Mouse (Mus musculus) neural tube, embryonic 12.5 days (tissue): ENCODE data around the gene Pak4. TPM values are rescaled to one million over a fixed set of nuclear protein-coding genes. Genes with fewer than 3 reads are reported as not detected.
A peak's percentile ranks its signal among the peaks of the same experiment; 100 is the strongest.
"Not testable (repeated sequence)": the region's sequence is repeated elsewhere in the genome, so short reads cannot be mapped to it uniquely, and the experiment has no call there.

Source experiments
- ATAC-seq: fragments of 200-750 bp; cut with Nextera tagmentation; 2 replicates; pipeline ENCODE4 v1.8.0; 2017; ENCODE audit warnings: low read depth, mild to moderate bottlenecking, moderate TSS enrichment, moderate library complexity; ENCODE audit not compliant: low FRiP score
- H3K27ac ChIP-seq: fragments of 300-500 bp; sonication (generic); 2 replicates; pipeline ENCODE4 v1.5.1; 2016
- H3K27me3 ChIP-seq: fragments of 300-500 bp; sonication (generic); replicated peaks from 2 replicates; pipeline ENCODE4 v1.6.1; 2016; ENCODE audit warnings: mild to moderate bottlenecking
- H3K36me3 ChIP-seq: fragments of 300-500 bp; sonication (generic); 2 replicates; pipeline ENCODE4 v1.6.1; 2016; ENCODE audit warnings: mild to moderate bottlenecking
- H3K4me1 ChIP-seq: fragments of 300-500 bp; sonication (generic); 2 replicates; pipeline ENCODE4 v1.6.1; 2016
- H3K4me2 ChIP-seq: fragments of 300-500 bp; sonication (generic); replicated peaks from 2 replicates; pipeline ENCODE4 v1.6.1; 2016; ENCODE audit warnings: mild to moderate bottlenecking
- H3K4me3 ChIP-seq: fragments of 300-500 bp; sonication (generic); 2 replicates; pipeline ENCODE4 v1.5.1; 2016
- H3K9ac ChIP-seq: fragments of 300-500 bp; sonication (generic); 2 replicates; pipeline ENCODE4 v1.6.1; 2016; ENCODE audit warnings: mild to moderate bottlenecking
- H3K9me3 ChIP-seq: fragments of 300-500 bp; sonication (generic); 2 replicates; pipeline ENCODE4 v1.6.1; 2016; ENCODE audit warnings: mild to moderate bottlenecking
- WGBS: fragments of 180-500 bp; shearing (Covaris S2); methylation state at CpG from one replicate; pipeline ENCODE4 v1.1.7; 2016; 5-methylcytosine and 5-hydroxymethylcytosine counted together
- microRNA-seq: library from miRNA; unstranded; fragments of <30 nt; microRNA quantifications from one replicate; pipeline ENCODE4, GENCODE M21; 2017
- polyA plus RNA-seq: library from polyadenylated mRNA; unstranded; fragments of >200 nt; fragmentation: Nextera tagmentation; extraction: Ambion mirVana; gene quantifications from 2 replicates; pipeline ENCODE4 v1.2.1, GENCODE M21; 2016

The Pak4 gene
- polyA plus RNA-seq, 1 experiment from 2014 or later, result 29.3 TPM

- no peak overlapping the region for H3K4me2 ChIP-seq
- H3K27me3 ChIP-seq, result no peaks in the 10 kb centered on the region
- no peak overlapping the region for H3K27ac ChIP-seq
- H3K36me3 ChIP-seq, result no peaks in the 10 kb centered on the region
- WGBS, result 6% methylated on average over 19 of the region's 19 CpGs
- H3K4me3 ChIP-seq, result no peak overlapping the region
- peak; percentile 29; the same call in 1 of the 2 replicates for ATAC-seq
- no peak overlapping the region for H3K9ac ChIP-seq
- no peaks in the 10 kb centered on the region for H3K4me1 ChIP-seq
- H3K9me3 ChIP-seq, result no peaks in the 10 kb centered on the region
Measured at GRCm38 (mm10) chr7:28527922-28528719, 69.9 kb downstream of the Pak4 start.

- not testable (repeated sequence) for H3K27me3 ChIP-seq, H3K4me2 ChIP-seq, H3K36me3 ChIP-seq, H3K9me3 ChIP-seq, H3K4me1 ChIP-seq, ATAC-seq, H3K4me3 ChIP-seq, H3K9ac ChIP-seq, H3K27ac ChIP-seq
- 76% methylated on average over 5 of the region's 6 CpGs for WGBS
Measured at GRCm38 (mm10) chr7:28522536-28522935, 75.4 kb downstream of the Pak4 start, which contains the start of gene Ifnl3. TSS of gene Ifnl3 (plus strand) at chr7:28522836.

- no peaks in the 10 kb centered on the region for H3K36me3 ChIP-seq
- H3K9me3 ChIP-seq, result no peaks in the 10 kb centered on the region
- ATAC-seq, result no peak
- no peak overlapping the region for H3K27ac ChIP-seq
- no peak overlapping the region for H3K9ac ChIP-seq
- H3K4me3 ChIP-seq, result no peak overlapping the region
- no peaks in the 10 kb centered on the region for H3K4me1 ChIP-seq
- no peak overlapping the region for H3K4me2 ChIP-seq
- 77% methylated on average over 8 of the region's 8 CpGs for WGBS
- no peaks in the 10 kb centered on the region for H3K27me3 ChIP-seq
Measured at GRCm38 (mm10) chr7:28511441-28511840, 86.5 kb downstream of the Pak4 start.

GRCm38 (mm10) chr7:28510405-28510974 lies 87.5 kb downstream of the Pak4 start, which contains the start of gene Ifnl2:
TSS of gene Ifnl2 (minus strand) at chr7:28510455.
- H3K4me1 ChIP-seq, H3K27me3 ChIP-seq, H3K9me3 ChIP-seq, H3K9ac ChIP-seq, ATAC-seq, H3K36me3 ChIP-seq, H3K27ac ChIP-seq, H3K4me3 ChIP-seq, H3K4me2 ChIP-seq: not testable (repeated sequence)
- WGBS, result 65% methylated on average over 8 of the region's 8 CpGs

GRCm38 (mm10) chr7:28509121-28509520 lies 88.9 kb downstream of the Pak4 start:
- 86% methylated on average over 2 of the region's 2 CpGs for WGBS
- ATAC-seq, H3K4me3 ChIP-seq, H3K27ac ChIP-seq, H3K9ac ChIP-seq, H3K4me2 ChIP-seq, H3K36me3 ChIP-seq, H3K4me1 ChIP-seq, H3K27me3 ChIP-seq, H3K9me3 ChIP-seq: not testable (repeated sequence)

Small RNA genes within 50 kb of the gene (microRNA-seq; reads per million reads assigned to microRNA genes)
- not detected for gene Mir7049

Other genes with a start within 250 kb of the Pak4 start
- gene Rps16, start 247.5 kb downstream of the Pak4 start, polyA plus RNA-seq, result 540 and 574 TPM in 2 replicates
- 58.9 and 63.3 TPM in 2 replicates for gene Plekhg2, start 225.6 kb downstream of the Pak4 start, polyA plus RNA-seq
- gene Zfp36, start 217.9 kb downstream of the Pak4 start, polyA plus RNA-seq, result 5.6 and 6.5 TPM in 2 replicates
- 42.9 and 43.9 TPM in 2 replicates for gene Med29, start 205.5 kb downstream of the Pak4 start, polyA plus RNA-seq
- 85.3 and 87.8 TPM in 2 replicates for gene Paf1, start 205.2 kb downstream of the Pak4 start, polyA plus RNA-seq
- 6.6 and 8.1 TPM in 2 replicates for gene Gmfg, start 160.7 kb downstream of the Pak4 start, polyA plus RNA-seq
- 16.6 and 18.8 TPM in 2 replicates for gene Lrfn1, start 146.2 kb downstream of the Pak4 start, polyA plus RNA-seq
- not detected in 2 replicates for gene Ifnl2, start 87.7 kb downstream of the Pak4 start, polyA plus RNA-seq
- not detected in 2 replicates for gene Ifnl3, start 75.3 kb downstream of the Pak4 start, polyA plus RNA-seq
- gene Sycn, start 57.3 kb downstream of the Pak4 start, polyA plus RNA-seq, result not detected in 2 replicates
- not detected in 2 replicates for gene Nccrp1, start 50.9 kb downstream of the Pak4 start, polyA plus RNA-seq
- 33.1 and 35.0 TPM in 2 replicates for gene Samd4b, start within 50 bp of the Pak4 start, polyA plus RNA-seq
- not detected in 2 replicates for gene Acp7, start 33.1 kb upstream of the Pak4 start, polyA plus RNA-seq
- 4.7 and 6.1 TPM in 2 replicates for gene Fbxo27, start 94.7 kb upstream of the Pak4 start, polyA plus RNA-seq
- gene Fbxo17, start 118.6 kb upstream of the Pak4 start, polyA plus RNA-seq, result 7.6 and 9.3 TPM in 2 replicates
- gene Mrps12, start 143.6 kb upstream of the Pak4 start, polyA plus RNA-seq, result 123 and 127 TPM in 2 replicates
- gene Sars2, start 143.8 kb upstream of the Pak4 start, polyA plus RNA-seq, result 28.6 and 32.0 TPM in 2 replicates
- gene Ccer2, start 158.0 kb upstream of the Pak4 start, polyA plus RNA-seq, result 9.7 and 10.4 TPM in 2 replicates
- gene Sirt2, start 168.6 kb upstream of the Pak4 start, polyA plus RNA-seq, result 86.4 and 89.1 TPM in 2 replicates
- gene Nfkbib, start 169.3 kb upstream of the Pak4 start, polyA plus RNA-seq, result 51.5 and 52.4 TPM in 2 replicates
- gene Rinl, start 190.8 kb upstream of the Pak4 start, polyA plus RNA-seq, result 2.8 TPM in 2 replicates
- 264 and 338 TPM in 2 replicates for gene Hnrnpl, start 210.4 kb upstream of the Pak4 start, polyA plus RNA-seq
- gene Ech1, start 227.0 kb upstream of the Pak4 start, polyA plus RNA-seq, result 82.2 and 89.2 TPM in 2 replicates
- gene Lgals4, start 235.7 kb upstream of the Pak4 start, polyA plus RNA-seq, result 4.6 and 4.9 TPM in 2 replicates